Mouse (Mus musculus) splenic B cell, adult 2 months (primary cell): ENCODE measurements around the gene Smpd2.
A peak's percentile ranks its signal among the peaks of the same experiment; 100 is the strongest.

Experiments used
- DNase-seq: peaks from one replicate; pipeline ENCODE4 v3.0.0-alpha.2; 2011; ENCODE audit warnings: low read depth, low spot score
- H3K27me3 ChIP-seq: 2 replicates; pipeline ENCODE4 v1.6.1; 2012; ENCODE audit warnings: mild to moderate bottlenecking, low read length, moderate library complexity, mixed read lengths; ENCODE audit not compliant: control insufficient read depth, poor library complexity, insufficient read depth, severe bottlenecking
- H3K36me3 ChIP-seq: 2 replicates; pipeline ENCODE4 v1.6.1; 2012; ENCODE audit warnings: mild to moderate bottlenecking, low read length, moderate library complexity, mixed read lengths; ENCODE audit not compliant: control insufficient read depth, poor library complexity, insufficient read depth, severe bottlenecking

The Smpd2 gene

GRCm38 (mm10) chr10:41451656-41452055 is 38.5 kb downstream of the Smpd2 start:
- Histone ChIP-seq H3K27me3 (no peaks in the 10 kb centered on the region), H3K36me3 (peaks cover 2% of the 10 kb centered on the region)
- no peak for DNase-seq

GRCm38 (mm10) chr10:41450780-41451522 is 39.2 kb downstream of the Smpd2 start:
- Histone ChIP-seq H3K36me3 (peaks cover 2% of the 10 kb centered on the region), H3K27me3 (no peaks in the 10 kb centered on the region)
- DNase-seq, result no peak

GRCm38 (mm10) chr10:41450137-41450670 is 40.0 kb downstream of the Smpd2 start, which contains the start of gene Zbtb24:
TSS of gene Zbtb24 (plus strand) at chr10:41450383.
- peak; percentile 99 for DNase-seq
- Histone ChIP-seq H3K27me3 (no peaks in the 10 kb centered on the region), H3K36me3 (peaks cover 2% of the 10 kb centered on the region)

- peaks cover 2% of the 10 kb centered on the region for H3K36me3 ChIP-seq
- H3K27me3 ChIP-seq, result no peaks in the 10 kb centered on the region
- DNase-seq, result no peak
These were observed 40.5 kb downstream of the Smpd2 start for GRCm38 (mm10) chr10:41449684-41450083.

GRCm38 (mm10) chr10:41448216-41448615 is 42.0 kb downstream of the Smpd2 start:
- no peaks in the 10 kb centered on the region for H3K27me3 ChIP-seq
- no peak for DNase-seq
- peaks cover 2% of the 10 kb centered on the region; the same call in 1 of the 2 replicates for H3K36me3 ChIP-seq
